Mouse (Mus musculus) gastrocnemius, adult 18-20 months (tissue): Measurements from ENCODE around the gene Clic4. TPM values are rescaled to one million over a fixed set of nuclear protein-coding genes. Genes with fewer than 3 reads are reported as not detected.

Source experiments
- DNase-seq: peaks from one replicate; pipeline ENCODE4 v3.0.0; 2021; ENCODE audit warnings: low spot score
- total RNA-seq, 2 experiments: library from RNA; stranded (reverse); gene quantifications; 2 replicates each; pipeline ENCODE4 v1.2.3; 2021

Clic4 gene
- total RNA-seq, 2 experiments from 2014 or later, result 27.6 to 40.4 TPM

DNA sequence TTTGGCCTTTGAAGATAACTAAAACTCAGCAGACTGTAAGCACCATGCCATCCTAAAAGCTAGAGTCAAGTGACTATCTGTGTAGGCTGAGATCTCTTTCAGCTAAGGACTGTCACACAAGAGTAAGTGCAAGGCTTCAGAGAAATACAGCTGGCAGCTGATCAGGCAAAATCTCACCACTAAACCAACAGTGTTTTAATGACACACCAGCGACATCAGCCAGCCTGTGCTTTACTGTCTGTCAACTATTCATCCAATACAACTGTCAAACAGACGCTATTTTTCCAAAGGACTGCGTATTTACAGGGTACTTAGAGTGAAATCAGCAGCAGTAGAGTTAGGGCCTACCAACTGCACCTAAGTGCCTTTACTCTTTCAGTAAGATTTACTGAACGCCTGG, 12.2 kb downstream of the Clic4 start:
- DNase-seq, result no peak

DNA sequence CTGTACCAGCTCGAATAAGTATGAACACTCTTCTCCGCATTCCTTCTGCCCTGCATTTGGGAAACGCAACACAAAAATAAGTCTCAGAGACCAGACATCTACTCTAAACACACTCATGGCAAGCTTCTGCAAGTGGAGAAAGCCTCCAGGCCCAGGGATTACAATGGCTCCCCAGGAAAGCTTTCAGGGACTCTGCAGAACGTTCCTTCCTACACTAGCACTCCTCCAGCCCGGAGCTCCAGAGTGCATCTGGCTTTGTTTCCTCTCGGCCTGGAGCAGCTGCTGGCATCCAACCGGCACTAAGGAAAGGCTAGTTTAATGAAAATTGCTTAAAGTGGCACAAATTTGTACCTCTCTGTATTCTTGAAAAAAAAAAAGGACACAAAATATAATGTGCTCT, 14.1 kb downstream of the Clic4 start:
- no peak for DNase-seq

DNA sequence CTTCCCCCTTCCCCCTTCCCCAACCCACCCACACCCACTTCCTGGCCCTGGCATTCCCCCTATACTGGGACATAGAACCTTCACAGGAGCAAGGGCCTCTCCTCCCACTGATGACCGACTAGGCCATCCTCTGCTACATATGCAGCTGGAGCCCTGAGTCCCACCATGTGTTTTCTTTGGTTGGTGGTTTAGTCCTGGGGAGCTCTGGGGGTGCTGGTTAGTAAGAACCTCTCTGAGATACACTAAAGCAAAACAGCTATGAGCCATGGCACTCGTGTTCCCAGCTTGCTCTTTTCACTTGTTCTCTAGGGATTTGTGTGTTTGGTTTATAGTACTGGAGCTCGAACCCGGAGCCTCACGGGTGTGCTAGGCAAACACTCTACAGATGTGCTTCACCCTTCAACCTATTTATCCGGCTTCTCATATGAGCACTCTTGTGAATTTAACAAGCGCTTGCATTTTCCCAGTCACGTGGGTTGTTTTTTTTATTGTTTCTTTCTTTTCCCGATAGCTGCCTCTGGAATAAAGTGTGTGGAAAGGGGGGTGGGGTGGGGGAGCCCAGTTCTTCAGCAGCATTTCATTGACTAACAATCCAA, 14.6 kb downstream of the Clic4 start:
- DNase-seq, result no peak

DNA sequence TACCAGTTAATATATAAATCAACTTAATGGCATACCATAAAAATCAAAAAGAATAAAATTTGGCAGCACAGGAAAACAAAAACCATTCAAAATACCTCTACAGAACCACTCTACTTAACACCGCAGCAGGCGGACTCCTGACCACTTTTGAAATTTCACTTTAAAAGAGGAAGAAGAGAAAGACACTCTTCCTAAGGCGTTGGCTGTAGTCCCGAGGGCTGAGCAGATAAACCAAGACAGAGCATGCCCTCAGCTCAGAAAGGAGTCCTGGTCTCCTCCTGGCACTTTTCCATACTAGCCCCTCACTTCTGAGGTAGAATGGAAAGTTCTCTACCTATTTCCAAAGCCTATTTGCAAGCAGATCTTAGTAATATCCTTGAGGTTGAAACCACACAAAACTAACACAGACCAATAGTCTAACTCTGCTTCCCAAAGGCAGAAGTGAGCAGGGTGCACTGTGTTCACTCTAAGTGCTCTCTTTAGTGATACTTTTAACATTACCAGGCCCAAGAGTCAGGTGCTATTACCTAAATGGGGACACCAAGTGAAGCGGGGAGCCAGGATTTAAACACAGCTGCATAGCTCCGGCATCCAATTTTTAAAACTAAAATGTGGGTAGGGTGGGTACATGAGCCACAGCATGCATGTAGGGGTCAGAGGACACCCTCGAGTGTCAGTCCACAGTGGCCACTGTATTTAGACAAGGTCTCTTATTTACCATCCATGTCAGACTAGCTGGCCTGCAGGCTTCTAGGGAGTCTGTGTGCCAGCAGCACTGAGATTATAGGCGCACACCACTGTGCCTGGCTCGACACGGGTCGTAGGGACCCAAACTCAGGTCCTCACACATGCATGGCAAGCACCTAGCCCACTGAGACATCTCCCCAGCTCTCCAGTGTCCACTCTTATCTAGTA, 15.8 kb downstream of the Clic4 start:
- DNase-seq, result no peak

DNA sequence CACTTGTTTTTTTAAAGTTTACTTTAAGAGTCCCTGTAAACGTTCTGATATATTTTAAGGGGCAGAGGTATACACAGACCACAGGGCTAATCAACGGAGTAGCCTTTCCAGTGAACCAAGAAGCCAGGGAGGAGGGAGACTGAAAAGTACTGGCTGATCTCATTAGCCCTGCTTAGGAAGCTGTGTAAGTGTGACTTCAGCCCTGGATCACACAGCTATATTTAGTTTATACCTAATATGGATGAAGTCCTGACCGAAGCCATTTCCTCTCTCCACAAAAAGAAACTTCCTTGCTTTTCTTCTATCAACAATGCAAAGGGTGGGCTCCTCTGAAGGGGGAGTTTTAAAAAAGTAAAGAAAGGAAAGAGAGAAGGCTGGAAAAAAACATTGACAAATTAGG, 17.8 kb downstream of the Clic4 start:
- peak; percentile 50 for DNase-seq

DNA sequence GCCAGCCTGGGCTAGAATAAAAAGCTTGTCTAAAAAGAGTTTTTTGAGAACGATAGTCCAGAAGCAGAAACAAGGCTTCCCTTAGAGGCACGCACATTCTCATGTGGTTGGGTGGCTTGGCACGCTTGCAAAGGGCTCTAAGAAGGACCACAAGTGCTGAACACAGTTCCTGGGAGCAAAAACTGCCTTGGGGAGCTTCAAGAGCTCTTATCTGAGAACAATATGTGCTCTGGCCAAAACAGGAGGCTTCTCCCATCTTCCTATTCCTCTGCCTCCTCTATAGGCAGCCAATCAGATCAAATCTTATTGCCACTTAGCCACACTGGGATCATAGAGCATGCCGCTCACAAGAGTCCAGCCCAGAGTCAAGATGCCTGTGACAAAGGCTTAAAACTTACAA, 18.3 kb downstream of the Clic4 start:
- DNase-seq, result peak; percentile 24

DNA sequence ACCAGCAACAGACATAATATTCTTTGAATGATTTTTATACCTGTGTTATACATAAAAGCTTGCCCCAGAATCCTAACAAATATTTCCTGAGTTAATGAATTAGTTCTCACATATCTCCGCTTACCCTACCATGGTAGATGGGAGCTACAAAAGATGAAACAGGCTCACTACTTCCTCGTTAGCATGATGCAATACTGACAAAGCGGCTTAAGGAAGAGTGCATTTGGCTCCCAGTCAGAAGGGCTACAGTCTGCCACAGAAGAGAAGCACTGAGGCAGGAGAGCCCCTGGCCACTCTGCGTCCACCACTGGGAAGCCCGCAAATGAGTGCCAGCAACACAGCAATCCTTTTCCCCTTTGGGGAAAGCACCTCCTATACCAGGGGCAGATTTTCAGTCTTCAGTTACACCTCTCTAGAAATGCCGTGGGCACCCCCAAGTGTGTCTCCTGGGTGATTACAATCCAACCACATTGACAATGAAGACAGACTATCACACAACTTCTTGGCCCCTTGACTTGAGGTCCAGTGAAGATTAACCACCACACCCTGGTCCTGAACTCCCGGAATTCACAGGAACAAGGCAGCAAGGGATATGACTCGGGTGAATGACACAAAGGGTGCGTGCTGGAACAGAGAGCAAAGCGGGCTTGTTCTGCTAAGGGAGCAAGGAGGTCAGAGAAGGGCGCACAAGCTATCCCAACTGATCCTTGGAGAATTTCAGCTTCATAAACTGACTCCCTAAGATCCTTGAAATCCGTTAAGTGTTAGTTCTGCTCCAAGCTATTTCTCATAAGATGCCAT, 19.2 kb downstream of the Clic4 start:
- DNase-seq, result no peak

DNA sequence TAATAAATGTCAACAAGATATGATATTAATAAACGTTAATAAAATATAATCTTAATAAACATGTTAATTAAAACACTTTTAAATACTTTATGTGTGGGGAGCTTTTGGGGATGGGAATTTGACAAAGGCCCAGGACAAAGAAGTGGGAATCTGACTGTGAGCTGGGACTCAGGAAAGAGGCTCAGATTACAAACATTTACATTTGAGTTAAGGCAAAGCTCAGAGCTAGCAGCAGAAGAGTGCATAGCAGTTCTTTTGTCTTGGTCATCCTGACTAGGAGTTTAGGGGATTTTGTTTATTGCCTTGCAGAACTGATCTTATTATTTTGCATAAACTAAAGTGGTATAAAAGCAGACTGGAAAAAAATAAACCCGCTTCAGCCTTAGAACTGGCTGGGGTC, 20.8 kb downstream of the Clic4 start:
- no peak for DNase-seq

DNA sequence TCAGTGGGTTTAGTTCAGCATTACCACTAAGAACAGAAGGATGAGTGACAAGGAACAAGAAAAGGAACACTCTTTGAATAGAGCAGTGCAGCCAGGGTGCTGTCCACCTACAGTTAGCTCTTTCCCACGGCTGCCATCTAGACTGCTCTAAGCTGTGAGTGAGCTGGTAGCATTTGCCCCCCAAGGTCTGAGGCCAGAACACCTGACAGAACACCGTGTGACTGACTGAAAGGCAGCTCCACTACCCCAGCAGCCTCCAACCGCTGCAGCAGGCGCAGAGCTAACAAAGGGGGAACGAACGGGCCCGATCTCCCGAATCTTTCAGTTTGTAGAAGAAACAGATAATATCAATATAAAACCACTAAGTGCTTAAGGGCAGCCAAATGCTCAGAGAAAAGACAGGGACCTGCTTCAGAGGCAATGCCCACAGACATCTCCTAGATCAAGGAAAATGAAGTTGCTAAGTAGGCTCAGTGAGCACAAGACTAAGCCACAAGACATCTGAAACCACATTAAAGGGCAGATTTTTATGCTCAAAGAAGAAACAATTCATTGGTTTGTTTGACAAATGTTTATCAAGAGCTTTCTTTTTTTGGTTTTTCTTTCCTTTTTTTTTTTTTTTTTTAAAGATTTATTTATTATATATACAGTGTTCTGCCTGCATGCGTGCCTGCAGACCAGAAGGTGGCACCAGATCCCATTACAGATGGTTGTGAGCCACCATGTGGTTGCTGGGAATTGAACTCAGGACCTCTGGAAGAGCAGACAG, 24.2 kb downstream of the Clic4 start:
- no peak for DNase-seq

DNA sequence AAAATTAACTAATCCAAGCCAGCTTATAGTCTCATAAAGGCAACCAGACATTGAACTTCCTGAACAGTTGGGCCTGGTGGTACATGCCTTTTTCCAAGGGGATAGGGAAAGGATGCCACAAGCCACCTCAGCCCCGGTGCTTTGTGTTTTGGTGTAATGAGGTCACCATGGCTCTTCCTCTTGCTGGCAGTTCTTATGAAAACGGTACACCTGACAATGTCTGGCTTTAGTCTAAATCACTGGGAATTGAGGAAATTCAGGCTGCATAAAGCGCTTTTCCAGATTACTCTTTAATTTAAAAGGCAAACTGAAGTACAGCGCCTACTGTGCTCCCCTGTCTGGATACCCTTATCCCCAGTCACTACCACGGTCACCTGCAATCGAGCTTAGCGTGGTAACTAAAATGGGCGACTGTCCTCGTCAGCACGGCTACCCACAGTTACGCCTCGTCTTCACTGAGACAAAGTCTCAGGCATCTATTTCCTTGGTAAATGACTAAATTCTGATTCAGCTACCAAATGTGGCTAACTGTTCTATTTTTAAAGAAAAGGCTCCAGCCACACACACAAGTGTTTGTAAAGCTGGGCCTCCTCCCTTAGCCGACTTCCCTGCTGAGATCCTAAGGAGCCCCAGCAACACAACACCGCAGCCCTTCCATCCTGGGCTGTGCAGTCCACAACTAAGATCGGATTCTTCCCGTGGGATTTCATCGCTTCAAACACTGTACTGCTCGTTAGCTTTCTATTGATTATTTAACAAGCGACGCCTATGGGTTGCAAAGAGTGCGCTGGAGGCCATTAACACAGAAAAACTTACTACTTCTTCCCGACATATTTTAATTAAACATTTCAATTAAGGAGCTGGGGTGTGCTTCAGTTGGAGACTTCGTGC, 25.5 kb downstream of the Clic4 start:
- DNase-seq, result no peak

DNA sequence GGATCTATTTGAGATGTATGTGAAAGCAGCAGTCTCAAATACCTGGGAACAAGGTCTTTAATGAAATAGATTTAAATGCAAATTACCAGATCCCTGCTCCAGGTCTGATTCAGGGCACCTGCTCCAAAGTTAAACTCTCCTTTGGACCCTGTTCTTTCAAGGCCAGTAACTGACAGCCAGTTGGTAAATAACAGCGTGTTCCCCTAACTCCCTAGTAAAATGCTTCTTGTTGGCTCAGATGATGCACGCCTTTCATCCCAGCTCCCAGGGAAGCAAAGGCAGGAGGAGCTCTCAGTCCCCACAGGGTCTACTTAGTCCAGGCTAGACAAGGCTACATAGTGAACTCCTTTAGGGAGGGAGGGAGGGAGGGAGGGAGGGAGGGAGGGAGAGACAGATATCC, 26.2 kb downstream of the Clic4 start:
- no peak for DNase-seq

DNA sequence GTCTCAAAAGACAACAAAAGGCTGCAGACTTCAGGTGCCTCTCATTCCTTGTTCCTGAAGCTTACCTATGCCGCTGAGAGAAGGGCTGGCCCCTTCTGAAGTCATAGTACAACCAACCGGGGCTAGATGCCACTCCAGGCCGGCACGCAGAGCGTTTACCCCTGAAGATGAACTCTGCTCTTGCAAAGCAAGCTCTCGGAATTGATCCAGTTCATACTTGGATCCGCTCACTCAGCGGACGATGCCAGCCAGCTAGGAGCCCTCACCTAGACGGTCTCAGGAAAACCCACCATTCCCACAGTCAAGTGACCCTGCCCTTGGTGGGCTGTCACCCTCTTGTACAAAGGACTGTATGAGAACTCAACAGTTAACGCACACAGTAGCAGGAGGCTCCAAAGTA, 26.8 kb downstream of the Clic4 start:
- no peak for DNase-seq

DNA sequence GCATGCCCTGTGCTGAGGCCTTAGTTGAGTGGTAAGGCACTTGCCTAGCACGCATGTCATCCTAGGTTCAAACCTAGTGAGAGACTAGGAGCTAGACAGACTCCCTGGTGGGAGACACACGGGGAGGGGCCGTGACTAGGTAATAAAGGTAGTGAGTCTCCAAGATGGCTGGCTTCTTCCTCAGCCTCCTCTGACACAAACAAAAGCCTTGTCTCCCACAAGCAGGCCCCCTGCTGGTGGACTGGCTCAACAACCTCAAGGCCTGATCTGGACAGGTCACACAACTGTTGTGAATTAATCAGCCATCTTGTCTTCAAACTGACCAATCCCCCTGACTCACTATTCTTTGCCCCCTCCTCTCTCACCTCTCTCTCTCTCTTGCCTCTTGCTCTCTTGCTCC, 28.3 kb downstream of the Clic4 start:
- no peak for DNase-seq

DNA sequence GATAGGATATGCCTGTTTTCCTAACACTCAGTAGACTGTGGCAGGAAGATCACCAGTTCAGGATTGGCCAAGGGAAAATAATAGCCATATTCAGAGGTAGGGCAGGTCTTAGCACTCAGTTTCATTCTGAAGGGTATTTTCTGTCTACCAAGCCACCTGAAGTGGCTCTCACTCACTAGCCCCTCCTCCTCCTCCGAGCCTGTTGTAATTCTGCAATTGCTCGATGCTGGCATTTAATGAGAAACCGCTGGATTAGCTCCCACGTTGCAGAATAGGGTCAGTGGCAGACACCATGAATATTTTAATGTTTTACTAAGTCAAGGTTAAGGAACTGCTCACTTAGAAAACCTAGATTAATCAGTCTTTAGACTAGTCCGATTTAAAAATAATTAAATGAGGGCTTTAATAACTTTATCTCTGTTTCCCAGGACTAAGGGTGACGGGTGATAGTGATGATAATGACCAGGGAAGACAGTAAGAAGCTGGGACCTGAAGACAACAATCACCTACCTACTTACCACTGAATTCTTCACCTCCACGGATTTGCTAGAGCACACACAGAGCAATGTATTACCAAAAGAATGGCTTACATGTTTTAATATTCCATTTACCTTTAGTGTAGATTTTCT, 29.6 kb downstream of the Clic4 start:
- DNase-seq, result no peak

DNA sequence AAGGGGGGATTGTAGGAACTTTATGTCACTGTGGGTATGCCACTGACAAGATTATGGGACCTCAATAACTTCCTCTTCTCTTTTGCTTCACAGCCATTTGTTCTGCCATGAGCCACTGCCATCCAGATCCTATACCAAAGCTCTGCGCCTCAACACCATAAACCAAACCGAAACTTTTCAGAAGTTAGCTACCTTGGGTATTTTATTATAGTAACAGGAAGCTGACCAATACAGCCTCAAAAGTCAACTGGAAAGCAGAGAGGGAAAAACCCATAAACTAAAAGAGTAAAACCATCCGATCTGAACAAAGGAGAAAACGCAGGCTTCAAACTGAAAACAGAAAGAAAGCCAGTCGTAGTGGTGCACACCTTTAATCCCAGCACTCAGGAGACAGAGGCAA, 30.2 kb downstream of the Clic4 start:
- DNase-seq, result no peak

DNA sequence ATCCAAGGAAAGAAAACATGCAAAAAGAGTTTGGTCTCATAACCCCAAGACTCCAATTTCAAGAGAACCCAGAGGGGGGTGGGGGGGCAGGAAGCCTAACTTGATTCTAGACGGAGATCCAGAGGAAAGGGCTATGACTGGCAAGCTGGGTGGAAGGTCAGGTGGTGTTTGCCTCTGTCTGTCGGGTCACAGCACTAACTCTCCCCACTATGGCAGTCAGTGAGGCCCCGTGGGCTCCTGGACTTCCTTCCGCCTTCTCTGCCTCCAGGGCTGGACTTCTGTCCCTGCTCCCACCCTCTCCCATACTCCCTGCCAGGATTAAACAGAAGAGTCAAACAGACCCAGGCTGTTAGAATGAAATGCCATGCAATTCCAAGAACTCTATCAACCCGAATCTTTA, 30.9 kb downstream of the Clic4 start:
- no peak for DNase-seq

DNA sequence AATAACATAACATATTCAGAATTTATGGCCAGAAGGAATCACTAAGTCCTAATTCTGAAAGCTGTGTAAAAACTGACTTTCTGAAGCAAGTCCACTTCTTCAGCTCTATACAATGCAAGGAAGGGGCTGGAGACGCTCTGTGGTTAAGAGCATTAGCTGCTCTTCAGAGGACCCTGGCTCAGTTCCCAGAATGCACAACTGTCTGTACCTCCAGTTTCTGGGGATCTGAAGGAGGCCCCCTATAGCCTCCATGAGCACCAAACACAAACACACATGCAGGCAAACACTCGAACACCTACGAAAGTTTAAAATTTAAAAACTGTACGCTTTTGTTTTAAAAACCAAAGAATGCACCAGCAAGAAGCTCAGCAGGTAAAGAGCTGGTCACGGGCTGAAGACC, 31.5 kb downstream of the Clic4 start:
- DNase-seq, result no peak

DNA sequence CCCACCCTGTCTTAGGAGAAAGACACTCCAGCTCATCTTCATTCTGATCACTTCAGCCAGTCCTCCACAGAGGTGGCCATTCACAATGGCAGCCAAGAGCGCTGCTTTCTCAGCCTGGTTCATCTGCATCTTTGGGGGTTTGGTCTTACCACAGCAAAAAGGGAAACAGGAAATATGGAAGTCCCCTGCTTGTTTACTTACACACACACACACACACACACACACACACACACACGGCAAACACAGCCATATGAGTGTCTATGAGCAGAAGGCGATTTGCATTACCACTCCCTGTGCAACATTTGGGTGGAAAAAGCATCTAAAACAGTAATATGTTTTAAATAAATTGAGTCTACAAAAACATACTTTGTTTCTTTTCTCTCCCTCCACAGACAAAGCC, 32.3 kb downstream of the Clic4 start:
- no peak for DNase-seq

DNA sequence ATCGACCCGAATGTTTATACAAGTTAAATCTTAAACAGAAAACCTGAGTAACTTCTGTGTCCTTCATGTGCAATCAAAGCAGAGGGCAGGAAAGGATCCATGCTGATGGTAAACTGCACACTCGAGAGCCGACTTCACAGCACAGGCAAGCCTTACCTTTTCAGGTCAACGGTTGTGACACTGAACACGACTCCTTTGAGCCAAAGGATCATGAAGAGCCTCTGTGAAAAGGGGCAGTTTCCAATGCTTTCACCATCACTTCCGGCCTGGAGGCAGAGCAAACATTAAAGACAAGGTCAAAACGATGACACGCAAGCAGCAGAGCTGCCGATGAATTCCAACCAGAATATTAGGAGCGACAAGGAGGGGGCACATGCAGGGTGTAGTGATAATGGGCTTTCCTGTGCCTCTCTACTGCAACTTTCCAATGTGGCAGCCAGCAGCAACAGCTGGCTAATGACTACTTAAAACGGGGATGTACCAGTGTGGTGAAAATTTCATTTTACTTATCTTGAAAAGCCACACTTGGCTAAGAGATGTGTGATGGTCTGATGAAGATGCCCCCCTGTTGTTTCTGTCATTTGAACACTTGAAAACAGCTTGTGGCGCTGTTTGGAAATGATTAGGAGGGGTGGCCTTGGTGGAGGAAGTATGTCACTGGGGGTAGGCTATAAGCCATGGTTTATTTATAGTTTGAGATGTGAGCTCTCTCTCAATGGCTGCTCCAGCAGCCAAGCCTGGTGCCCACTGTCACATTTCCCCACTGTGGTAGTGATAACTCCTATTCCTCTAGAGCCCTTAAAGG, 33.7 kb downstream of the Clic4 start:
- DNase-seq, result no peak
